Mouse (Mus musculus) embryonic facial prominence, embryonic 13.5 days (tissue): ENCODE results near the gene Gpr132. TPM values are rescaled to one million over a fixed set of nuclear protein-coding genes. Genes with fewer than 3 reads are reported as not detected.
A peak's percentile ranks its signal among the peaks of the same experiment; 100 is the strongest.

Source experiments
- ATAC-seq: fragments of 200-750 bp; cut with Nextera tagmentation; 2 replicates; pipeline ENCODE4 v1.8.0; 2017; ENCODE audit warnings: low read depth; ENCODE audit not compliant: insufficient number of reproducible peaks, insufficient read depth, low FRiP score, low TSS enrichment
- H3K27ac ChIP-seq: fragments of 300-500 bp; sonication (generic); 2 replicates; pipeline ENCODE4 v1.5.1; 2015; ENCODE audit warnings: moderate library complexity, mild to moderate bottlenecking, inconsistent platforms
- H3K27me3 ChIP-seq: fragments of 300-500 bp; sonication (generic); 2 replicates; pipeline ENCODE4 v1.6.1; 2015; ENCODE audit warnings: mild to moderate bottlenecking, inconsistent platforms
- H3K36me3 ChIP-seq: fragments of 300-500 bp; sonication (generic); 2 replicates; pipeline ENCODE4 v1.6.1; 2015; ENCODE audit warnings: mild to moderate bottlenecking, inconsistent platforms
- H3K4me1 ChIP-seq: fragments of 300-500 bp; sonication (generic); 2 replicates; pipeline ENCODE4 v1.6.1; 2015; ENCODE audit warnings: inconsistent platforms
- H3K4me2 ChIP-seq: fragments of 300-500 bp; sonication (generic); 2 replicates; pipeline ENCODE4 v1.6.1; 2015; ENCODE audit warnings: moderate library complexity, mild to moderate bottlenecking, inconsistent platforms
- H3K4me3 ChIP-seq: fragments of 300-500 bp; sonication (generic); 2 replicates; pipeline ENCODE4 v1.5.1; 2015; ENCODE audit warnings: mild to moderate bottlenecking, inconsistent platforms
- H3K9ac ChIP-seq: fragments of 300-500 bp; sonication (generic); 2 replicates; pipeline ENCODE4 v1.6.1; 2015; ENCODE audit warnings: mild to moderate bottlenecking, inconsistent platforms
- H3K9me3 ChIP-seq: fragments of 300-500 bp; sonication (generic); 2 replicates; pipeline ENCODE4 v1.6.1; 2016; ENCODE audit warnings: inconsistent platforms
- WGBS: fragments of 180-500 bp; shearing (Covaris S2); methylation state at CpG from one replicate; pipeline ENCODE4 v1.1.7; 2015; ENCODE audit warnings: mixed read lengths; 5-methylcytosine and 5-hydroxymethylcytosine counted together
- polyA plus RNA-seq: library from polyadenylated mRNA; unstranded; fragments of >200 nt; fragmentation: Nextera tagmentation; extraction: Ambion mirVana; gene quantifications from 2 replicates; pipeline ENCODE4 v1.2.1, GENCODE M21; 2015

The Gpr132 gene
- polyA plus RNA-seq, 1 experiment from 2014 or later = not detected

DNA sequence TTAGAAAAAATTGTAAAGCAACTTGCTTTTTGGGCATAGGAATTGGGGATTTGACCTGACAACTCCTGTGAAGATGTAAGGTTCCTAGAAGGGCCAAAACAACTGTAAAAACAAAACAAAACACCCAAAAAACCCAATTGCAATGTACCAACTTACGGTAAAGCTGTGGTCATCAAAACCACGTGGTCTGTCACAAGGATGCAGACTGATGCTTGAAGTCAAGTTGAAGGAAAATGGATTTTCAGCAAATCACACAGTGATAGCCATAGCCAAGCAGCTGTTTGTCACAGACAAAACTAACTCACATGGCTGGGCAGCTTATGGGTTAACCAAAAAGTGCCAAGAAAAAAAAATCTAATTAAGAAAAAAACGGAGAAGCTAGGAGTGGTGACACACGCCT is 30.9 kb upstream of the Gpr132 start:
- no peak overlapping the region for H3K27ac ChIP-seq
- peaks cover 4% of the 10 kb centered on the region; the same call in 1 of the 2 replicates for H3K27me3 ChIP-seq
- H3K4me3 ChIP-seq = no peak overlapping the region
- no peak overlapping the region for H3K4me2 ChIP-seq
- H3K4me1 ChIP-seq = peaks cover 16% of the 10 kb centered on the region
- no peak overlapping the region for H3K9ac ChIP-seq
- no peaks in the 10 kb centered on the region for H3K9me3 ChIP-seq
- WGBS = 41% methylated on average over 4 of the region's 4 CpGs
- no peak for ATAC-seq
- H3K36me3 ChIP-seq = no peaks in the 10 kb centered on the region

DNA sequence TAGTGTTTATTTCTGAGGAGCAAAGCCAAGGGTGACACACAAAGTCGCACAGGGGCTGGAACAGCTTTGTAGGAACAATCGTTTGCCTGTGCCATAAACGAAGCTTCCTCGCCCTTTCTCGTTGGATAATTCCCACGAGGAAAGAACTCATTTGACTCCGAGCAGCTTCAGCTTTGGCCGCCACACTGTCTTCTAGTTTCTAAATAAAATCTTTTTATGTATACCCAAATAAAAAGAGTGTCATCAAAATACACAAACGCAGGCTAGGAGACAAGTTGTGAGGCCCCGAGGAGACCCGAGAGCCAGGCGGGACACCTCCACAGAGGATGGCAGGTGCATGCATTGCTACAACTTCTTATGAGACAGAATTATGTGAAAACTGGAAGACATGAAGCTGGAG is 30.3 kb upstream of the Gpr132 start:
- Histone ChIP-seq H3K9ac (no peak overlapping the region), H3K36me3 (no peaks in the 10 kb centered on the region), H3K27me3 (peaks cover 6% of the 10 kb centered on the region; the same call in 1 of the 2 replicates), H3K9me3 (no peaks in the 10 kb centered on the region), H3K27ac (no peak overlapping the region), H3K4me1 (peaks cover 15% of the 10 kb centered on the region), H3K4me3 (no peak overlapping the region), H3K4me2 (peak overlapping the region; percentile 18; the same call in 1 of the 2 replicates)
- ATAC-seq = no peak
- WGBS = 74% methylated on average over 12 of the region's 12 CpGs

DNA sequence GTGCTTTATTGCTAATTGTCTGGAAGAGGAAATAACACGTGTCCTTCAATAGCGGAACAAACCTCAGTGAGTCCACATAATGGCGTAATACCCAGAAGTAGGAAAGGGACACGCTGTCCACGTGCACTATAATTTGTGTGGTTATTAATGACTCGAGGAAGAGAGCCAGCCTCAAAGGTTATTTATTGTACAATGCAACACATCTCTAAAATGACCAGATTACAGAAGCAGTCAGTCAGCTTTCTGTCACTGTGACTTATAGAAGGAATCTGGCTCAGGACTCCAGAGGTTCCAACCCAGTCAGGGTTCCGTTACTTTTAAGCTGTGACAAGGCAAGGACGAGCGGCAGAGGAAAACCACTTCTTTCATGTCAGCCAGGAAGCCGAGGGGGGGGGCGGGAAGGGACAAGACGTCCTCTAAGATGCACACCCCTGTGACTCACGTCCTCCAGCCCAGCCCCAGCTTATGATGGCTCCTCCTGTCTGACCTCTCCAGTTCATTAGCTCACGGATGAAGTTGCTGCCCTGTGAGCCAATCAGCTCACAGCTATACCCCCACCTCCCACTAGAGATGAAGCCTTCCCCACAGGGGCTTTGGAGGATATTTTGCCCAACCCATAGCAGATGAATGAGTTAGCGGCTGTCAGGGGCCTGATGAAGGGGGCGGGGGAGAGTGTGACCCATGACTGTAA is 29.6 kb upstream of the Gpr132 start:
- Histone ChIP-seq H3K4me1 (peaks cover 15% of the 10 kb centered on the region), H3K27me3 (peaks cover 6% of the 10 kb centered on the region; the same call in 1 of the 2 replicates), H3K9me3 (no peaks in the 10 kb centered on the region), H3K36me3 (no peaks in the 10 kb centered on the region), H3K4me3 (no peak overlapping the region), H3K4me2 (peak overlapping the region; percentile 18), H3K27ac (no peak overlapping the region), H3K9ac (no peak overlapping the region; the same call in 1 of the 2 replicates)
- 0 out of 2 replicates have a peak, but pooled peaks have one; percentile 44 for ATAC-seq
- WGBS = 31% methylated on average over 16 of the region's 16 CpGs

DNA sequence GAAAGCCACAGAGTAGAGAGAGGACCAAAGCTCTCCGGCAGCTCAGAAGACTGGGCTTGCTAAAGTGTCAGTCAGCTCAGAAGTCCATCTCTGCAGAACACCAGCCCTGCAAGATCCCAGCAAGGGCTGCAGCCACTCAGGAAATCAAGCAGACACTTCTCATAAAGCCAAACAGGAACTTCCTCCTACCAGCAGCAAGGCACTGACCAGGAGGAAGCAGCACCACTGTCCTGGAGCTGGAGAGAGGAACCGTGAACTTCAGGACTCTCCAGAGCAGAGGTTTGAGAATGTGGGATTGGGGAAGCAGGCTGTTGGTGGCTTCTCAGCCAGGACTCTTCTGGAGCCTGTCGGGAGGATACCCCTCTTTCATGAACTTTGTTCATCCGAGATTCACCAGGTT is 26.9 kb upstream of the Gpr132 start:
- Histone ChIP-seq H3K4me1 (peaks cover 15% of the 10 kb centered on the region), H3K27me3 (peaks cover 6% of the 10 kb centered on the region; the same call in 1 of the 2 replicates), H3K4me3 (no peak overlapping the region), H3K36me3 (no peaks in the 10 kb centered on the region), H3K4me2 (no peak overlapping the region), H3K9me3 (no peaks in the 10 kb centered on the region), H3K9ac (no peak overlapping the region), H3K27ac (no peak overlapping the region)
- WGBS = 70% methylated on average over 4 of the region's 4 CpGs
- ATAC-seq = no peak

DNA sequence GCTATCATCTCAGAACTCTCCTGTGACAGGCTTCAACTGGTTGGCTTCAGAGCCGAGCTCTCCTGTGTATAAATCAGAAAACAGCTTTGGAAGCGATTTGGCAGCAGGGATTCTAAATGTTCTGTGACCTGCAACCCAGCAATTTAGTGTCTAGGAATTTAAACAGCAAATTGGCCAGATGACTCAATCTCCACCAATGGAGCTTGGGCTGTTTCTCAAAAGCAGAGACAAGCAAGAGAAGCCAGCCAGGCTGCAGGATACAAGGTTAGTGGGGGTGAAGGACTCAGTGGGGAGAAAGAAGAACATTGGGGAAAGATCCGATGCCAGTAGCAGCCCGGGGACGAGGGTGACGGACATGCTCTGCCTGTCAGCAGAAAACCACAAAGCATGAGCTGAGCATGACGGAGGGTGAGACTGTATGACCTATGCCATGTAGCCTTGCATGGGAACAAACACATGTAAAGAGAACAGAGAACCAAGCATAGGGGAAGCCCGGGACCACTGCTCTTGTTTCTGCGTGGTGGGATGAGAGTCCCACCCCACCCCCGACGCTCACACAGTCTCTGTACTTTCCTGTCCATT is 26.4 kb upstream of the Gpr132 start:
- Histone ChIP-seq H3K36me3 (no peaks in the 10 kb centered on the region), H3K4me3 (no peak overlapping the region), H3K4me2 (no peak overlapping the region), H3K4me1 (peaks cover 15% of the 10 kb centered on the region), H3K27me3 (peaks cover 6% of the 10 kb centered on the region; the same call in 1 of the 2 replicates), H3K9ac (no peak overlapping the region), H3K27ac (no peak overlapping the region), H3K9me3 (no peaks in the 10 kb centered on the region)
- 67% methylated on average over 11 of the region's 11 CpGs for WGBS
- ATAC-seq = no peak

DNA sequence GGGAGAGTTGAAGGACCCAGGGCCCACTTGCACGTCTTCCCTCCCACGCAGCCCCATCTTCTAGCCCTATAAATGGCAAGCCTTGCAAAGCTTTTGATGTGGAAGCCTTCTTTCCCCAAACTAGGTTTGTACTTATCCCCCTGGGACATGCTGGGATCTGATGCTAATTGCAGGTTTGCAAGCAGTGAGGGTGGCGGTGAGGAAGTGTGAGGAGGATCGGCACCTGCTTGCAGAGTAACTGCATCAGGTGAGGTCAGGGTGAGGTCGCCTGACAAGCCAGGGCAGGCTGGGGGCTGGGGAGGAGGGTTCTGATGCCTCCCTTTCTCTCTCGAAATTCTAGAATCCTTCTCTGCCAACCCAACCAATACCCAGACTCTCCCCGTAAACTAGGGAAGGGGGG is 17.4 kb upstream of the Gpr132 start:
- H3K4me1 ChIP-seq = 0 out of 2 replicates have a peak, but pooled peaks cover 6% of the 10 kb centered on the region
- no peaks in the 10 kb centered on the region for H3K9me3 ChIP-seq
- no peaks in the 10 kb centered on the region for H3K36me3 ChIP-seq
- H3K9ac ChIP-seq = no peak overlapping the region
- no peak overlapping the region for H3K4me2 ChIP-seq
- 39% methylated on average over 7 of the region's 7 CpGs for WGBS
- ATAC-seq = 0 out of 2 replicates have a peak, but pooled peaks have one; percentile 52
- H3K4me3 ChIP-seq = no peak overlapping the region
- H3K27ac ChIP-seq = no peak overlapping the region
- 0 out of 2 replicates have a peak, but pooled peaks cover 3% of the 10 kb centered on the region for H3K27me3 ChIP-seq

DNA sequence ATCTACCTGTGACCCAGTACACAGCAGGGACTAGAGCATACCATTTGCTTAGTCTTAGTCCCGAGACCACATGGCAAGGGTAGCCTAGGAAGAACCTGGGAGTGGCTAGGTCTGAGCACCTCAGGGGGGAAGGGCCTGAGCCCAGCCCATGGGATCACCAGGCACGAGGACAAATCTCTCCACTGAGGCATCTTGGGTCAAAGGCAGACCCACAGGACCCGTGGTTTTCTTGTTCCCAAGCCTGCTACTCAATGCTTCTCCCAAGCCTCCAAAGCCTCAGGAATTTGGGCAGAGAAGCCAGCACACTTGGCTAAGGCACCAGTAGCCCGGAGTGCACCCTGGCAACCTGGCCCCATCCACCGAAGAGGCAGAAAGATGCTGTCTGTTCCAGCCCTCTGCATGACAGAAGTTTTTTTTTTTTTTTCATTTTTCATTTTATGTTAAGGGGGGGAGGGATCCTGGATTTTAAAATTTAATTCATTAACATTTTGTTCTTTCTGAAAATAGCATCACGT is 13.3 kb upstream of the Gpr132 start:
- no peak overlapping the region for H3K4me2 ChIP-seq
- H3K27me3 ChIP-seq = peaks cover 39% of the 10 kb centered on the region
- H3K36me3 ChIP-seq = no peaks in the 10 kb centered on the region
- H3K4me3 ChIP-seq = no peak overlapping the region
- H3K27ac ChIP-seq = no peak overlapping the region; the same call in 1 of the 2 replicates
- no peaks in the 10 kb centered on the region for H3K9me3 ChIP-seq
- peaks cover 28% of the 10 kb centered on the region for H3K4me1 ChIP-seq
- H3K9ac ChIP-seq = no peak overlapping the region
- ATAC-seq = no peak
- 68% methylated on average over 6 of the region's 6 CpGs for WGBS

DNA sequence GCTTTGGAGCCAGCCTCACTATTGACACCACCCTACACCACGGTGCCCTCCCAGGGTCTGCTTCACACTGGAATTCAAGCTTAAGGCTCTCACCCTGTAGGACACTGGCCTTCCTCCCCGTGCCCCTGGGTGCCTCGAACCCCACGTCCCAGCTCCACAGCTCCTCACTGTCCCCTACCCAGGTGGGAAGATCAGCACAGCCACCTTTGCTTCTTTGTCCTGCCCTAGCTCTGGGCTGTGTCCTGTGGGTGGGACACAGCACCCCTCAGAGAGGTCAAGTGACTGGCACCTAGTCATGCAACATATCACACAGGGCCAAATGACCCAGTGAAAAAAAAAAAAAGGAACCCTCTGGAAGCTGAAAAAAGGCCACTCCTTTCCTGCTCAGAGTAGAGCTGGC is 12.6 kb upstream of the Gpr132 start:
- Histone ChIP-seq H3K9me3 (no peaks in the 10 kb centered on the region), H3K4me1 (peaks cover 32% of the 10 kb centered on the region), H3K36me3 (no peaks in the 10 kb centered on the region), H3K4me2 (no peak overlapping the region), H3K27me3 (peaks cover 46% of the 10 kb centered on the region), H3K9ac (no peak overlapping the region), H3K27ac (no peak overlapping the region), H3K4me3 (no peak overlapping the region)
- 68% methylated on average over 4 of the region's 4 CpGs for WGBS
- no peak for ATAC-seq

DNA sequence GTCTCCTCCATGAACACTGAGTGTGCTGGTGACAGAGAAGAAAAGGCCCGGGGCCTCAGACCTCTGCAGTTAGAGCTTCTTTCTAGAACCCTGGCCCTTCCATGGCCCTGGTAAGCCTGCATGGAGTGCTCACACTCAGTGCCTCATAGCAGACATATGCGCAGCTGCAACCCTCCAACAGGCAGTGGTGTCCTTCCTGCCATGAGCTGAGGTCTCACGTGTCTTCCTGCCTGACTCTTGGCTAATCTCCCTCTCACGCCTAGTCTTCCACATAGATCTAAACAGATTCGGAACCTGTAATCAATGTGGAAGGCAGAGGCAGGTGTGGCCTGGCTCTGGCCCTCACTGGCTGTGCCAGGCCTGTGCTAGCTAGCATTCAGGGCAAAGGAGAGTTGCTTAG is 11.7 kb upstream of the Gpr132 start:
- no peaks in the 10 kb centered on the region for H3K9me3 ChIP-seq
- WGBS = 82% methylated on average over 5 of the region's 5 CpGs
- 0 out of 2 replicates have a peak overlapping the region, but pooled peaks have one; percentile 37 for H3K9ac ChIP-seq
- no peak overlapping the region for H3K27ac ChIP-seq
- peaks cover 55% of the 10 kb centered on the region for H3K27me3 ChIP-seq
- no peak overlapping the region for H3K4me3 ChIP-seq
- no peak overlapping the region for H3K4me2 ChIP-seq
- ATAC-seq = no peak
- H3K36me3 ChIP-seq = no peaks in the 10 kb centered on the region
- H3K4me1 ChIP-seq = peaks cover 28% of the 10 kb centered on the region

DNA sequence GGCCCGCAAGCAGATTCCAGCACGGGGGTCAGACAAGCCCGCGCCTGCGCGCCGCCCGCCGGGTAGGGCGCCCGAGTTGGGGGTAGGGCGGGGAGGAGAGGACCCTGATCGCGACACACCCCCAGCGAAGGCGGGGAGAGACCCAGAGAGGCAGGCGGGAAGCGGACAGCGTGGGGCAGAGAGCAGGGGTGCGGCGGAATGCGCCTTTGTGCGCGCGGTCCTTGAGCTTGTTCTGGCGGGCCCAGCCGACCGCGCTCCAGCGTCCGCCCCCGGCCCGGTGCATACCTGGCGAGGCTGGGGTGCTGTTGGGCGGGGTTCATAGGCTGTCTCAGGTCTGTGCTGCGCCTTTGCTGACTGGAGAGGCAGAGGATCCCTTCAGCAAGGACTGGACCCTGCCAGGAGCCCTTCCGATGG is 9.6 kb upstream of the Gpr132 start:
- H3K27ac ChIP-seq = peak overlapping the region; percentile 64

DNA sequence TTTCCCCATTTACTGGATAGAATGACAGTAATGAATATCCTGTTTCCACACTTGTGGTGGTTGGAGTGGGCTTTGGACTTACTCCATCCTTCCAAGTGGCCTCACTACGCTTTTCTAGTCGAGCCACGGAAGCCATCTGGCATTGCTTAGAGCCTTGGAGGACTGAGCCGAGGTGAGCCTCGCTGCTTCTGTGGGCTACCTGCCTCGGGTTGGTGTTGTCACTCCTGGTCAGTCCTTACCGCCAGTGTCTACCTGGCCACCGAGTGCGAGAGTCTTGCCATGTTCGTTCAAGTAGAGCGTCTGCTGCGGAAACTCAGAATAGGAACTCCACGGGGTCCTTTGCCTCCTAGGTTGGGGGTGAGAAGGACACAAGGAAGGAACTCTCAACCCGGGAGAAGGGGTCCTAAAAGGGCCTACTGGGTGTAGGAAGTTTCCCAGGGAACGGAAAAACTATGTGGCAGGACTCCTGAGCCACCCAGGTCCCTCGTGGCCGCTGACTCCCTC is 9.1 kb upstream of the Gpr132 start:
- peak overlapping the region; percentile 82 for H3K4me2 ChIP-seq
- H3K9ac ChIP-seq = peak overlapping the region; percentile 70
- ATAC-seq = no peak
- no peaks in the 10 kb centered on the region for H3K36me3 ChIP-seq
- H3K4me1 ChIP-seq = peaks cover 39% of the 10 kb centered on the region
- peaks cover 82% of the 10 kb centered on the region for H3K27me3 ChIP-seq
- 0 out of 2 replicates have a peak overlapping the region, but pooled peaks have one; percentile 39 for H3K27ac ChIP-seq
- WGBS = 4% methylated on average over 17 of the region's 17 CpGs
- peak overlapping the region; percentile 45 for H3K4me3 ChIP-seq
- no peaks in the 10 kb centered on the region for H3K9me3 ChIP-seq

More for the DNA sequence above, 9.6 kb upstream of the Gpr132 start:
- Histone ChIP-seq H3K4me3 (peak overlapping the region; percentile 45), H3K9ac (peak overlapping the region; percentile 70), H3K27me3 (peaks cover 77% of the 10 kb centered on the region), H3K9me3 (no peaks in the 10 kb centered on the region), H3K36me3 (no peaks in the 10 kb centered on the region), H3K4me2 (peak overlapping the region; percentile 82), H3K4me1 (peaks cover 39% of the 10 kb centered on the region)
- WGBS = 1% methylated on average over 36 of the region's 37 CpGs
- peak; percentile 44 for ATAC-seq
